8 mouse cellular contexts compared by ENCODE assay signal in genomic region chr2:168601491-168602386, GRCm38 (mm10). TPM values are rescaled to one million over a fixed set of nuclear protein-coding genes. Genes with fewer than 3 reads are reported as not detected.
A peak's percentile ranks its signal among the peaks of the same experiment; 100 is the strongest.
DNase-seq lines count a peak whose midpoint lies in the region; ATAC-seq and TF ChIP-seq lines count a peak whose summit lies in the region.

Gene Nfatc2 (minus strand): TSS chr2:168601657.

- H3K4me2 ChIP-seq in hindbrain, postnatal 0 days (ENCODE audit: low read depth, low read length): peak within 1 kb of the TSS; percentile 92

- H3K27ac ChIP-seq in hindbrain, postnatal 0 days: peak within 1 kb of the TSS; percentile 86

- under 1% methylated on average over 40 of the region's 56 CpGs for WGBS in hindbrain, postnatal 0 days

- no peaks in the 10 kb centered on the region for H3K36me3 ChIP-seq in hindbrain, postnatal 0 days (ENCODE audit: insufficient read depth, low read length)

- no peak for TF ChIP-seq CTCF in hindbrain, postnatal 0 days (IDR thresholded peaks at IDR 0.05; ENCODE audit: low read depth)

- H3K9ac ChIP-seq in hindbrain, postnatal 0 days (replicated peaks; ENCODE audit: low read length): peak within 1 kb of the TSS; percentile 72

- peak; percentile 86 for DNase-seq in adipocyte (ENCODE audit: low spot score)
- peak; percentile 48 to 61 for DNase-seq in cerebellum, postnatal 4 days (ENCODE audit: low spot score in 2 of 2)
- DNase-seq in gastrocnemius, adult 8-10 months (ENCODE audit: low spot score in 2 of 2): peak; percentile 74 to 80
- peak; percentile 91 for DNase-seq in hindbrain, postnatal 0 days (ENCODE audit: low spot score)
- peak; percentile 53 to 72 for DNase-seq in left cerebral cortex, adult 18-20 months (ENCODE audit: low spot score in 2 of 2)
- peak; percentile 91 for DNase-seq in lung, postnatal 36 days
- DNase-seq in right cerebral cortex, postnatal 14 days: peak; percentile 76
- DNase-seq in spleen, postnatal 4 days (ENCODE audit: low spot score in 2 of 2): no peak

- no peaks in the 10 kb centered on the region for H3K27me3 ChIP-seq in hindbrain, postnatal 0 days (ENCODE audit: insufficient read depth, low read length)

- 0 out of 2 replicates have a peak, but pooled peaks cover 8% of the 10 kb centered on the region for H3K4me1 ChIP-seq in hindbrain, postnatal 0 days (ENCODE audit: insufficient read depth, low read length)

- ATAC-seq in hindbrain, postnatal 0 days: peak; percentile 87

- H3K9me3 ChIP-seq in hindbrain, postnatal 0 days (ENCODE audit: low read length): no peaks in the 10 kb centered on the region

- peak within 1 kb of the TSS; percentile 56 for H3K4me3 ChIP-seq in hindbrain, postnatal 0 days (ENCODE audit: low read length)

RNA-seq across cellular contexts. Expression of gene Nfatc2, which starts in this region (rescaled TPM):
- 10 to 100 TPM in 3 of 4 experiments, 1 to 10 TPM in 1; 7.8 to 13.6 (median 10.3) TPM for total RNA-seq in gastrocnemius, adult 8-10 months (2022)
- 7.4 and 8.5 TPM in 2 replicates for total RNA-seq in hindbrain, postnatal 0 days (2014; rRNA removed)
- polyA plus RNA-seq in hindbrain, postnatal 0 days (2015; fragmentation: Nextera tagmentation; extraction: Ambion mirVana): 6.5 and 6.6 TPM in 2 replicates
- total RNA-seq in left cerebral cortex, adult 18-20 months (2021): 10 to 100 TPM in 1 of 2 experiments, 1 to 10 TPM in 1; 9.3 to 11.7 TPM

Comparison
In these comparisons a context has a peak if more than half of its experiments do, and no peak if none do; other contexts are left out.
1. DNase-seq: peak in adipocyte (single experiment), cerebellum, postnatal 4 days (2 of 2), gastrocnemius, adult 8-10 months (2 of 2), hindbrain, postnatal 0 days (single experiment), left cerebral cortex, adult 18-20 months (2 of 2), lung, postnatal 36 days (single experiment) and right cerebral cortex, postnatal 14 days (single experiment); none in spleen, postnatal 4 days (0 of 2).